Mouse (Mus musculus) gastrocnemius, adult 18-20 months (tissue): ENCODE measurements around the gene Smurf1. TPM values are rescaled to one million over a fixed set of nuclear protein-coding genes. Genes with fewer than 3 reads are reported as not detected.
A peak's percentile ranks its signal among the peaks of the same experiment; 100 is the strongest.

Experiments
- DNase-seq: peaks from one replicate; pipeline ENCODE4 v3.0.0; 2021; ENCODE audit warnings: low spot score
- total RNA-seq, 2 experiments: library from RNA; stranded (reverse); gene quantifications; 2 replicates each; pipeline ENCODE4 v1.2.3; 2021

Gene Smurf1
- total RNA-seq, 2 experiments from 2014 or later = 9.7 to 13.3 TPM

DNA sequence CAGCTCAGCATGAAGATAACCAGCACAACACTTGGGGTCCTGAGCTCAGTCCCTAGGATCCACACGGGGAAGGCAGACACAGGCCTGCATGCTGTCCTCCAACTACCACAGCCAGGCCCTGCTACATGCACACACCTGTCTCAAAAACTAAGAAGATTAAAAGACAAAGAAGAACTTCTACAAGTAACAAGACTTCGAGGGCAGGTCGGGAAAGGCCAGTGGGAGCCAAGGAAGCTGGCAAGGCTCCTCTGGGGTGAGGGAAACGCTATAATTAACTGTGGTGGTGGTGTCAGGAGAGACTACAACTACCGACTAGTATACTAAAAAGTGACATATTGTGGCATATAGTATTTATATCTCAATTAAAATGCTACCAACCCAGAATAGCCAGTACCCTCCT is 49.8 kb downstream of the Smurf1 start:
- DNase-seq = peak; percentile 56

DNA sequence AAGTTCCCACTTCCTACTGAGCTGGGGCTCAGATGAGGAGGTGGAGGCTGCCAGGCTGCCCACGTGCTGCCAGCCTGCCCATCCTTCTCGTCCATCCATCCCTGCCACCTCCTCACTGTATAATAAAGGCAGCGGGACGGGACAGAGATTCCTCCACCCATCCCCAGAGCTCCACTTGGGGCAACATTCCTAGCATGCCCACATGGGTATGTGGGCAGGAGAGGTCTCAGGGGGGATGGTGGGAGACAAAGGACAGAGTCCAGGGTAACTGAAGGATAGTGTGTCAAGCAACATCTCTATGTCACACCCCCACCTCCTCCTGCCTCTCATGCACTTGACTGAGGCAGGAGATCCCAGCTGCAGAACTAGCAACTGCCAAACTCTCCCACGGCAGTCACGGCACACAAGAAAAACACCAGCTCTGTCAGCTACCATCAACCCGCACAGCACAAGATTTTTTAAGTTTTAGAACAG is 51.2 kb downstream of the Smurf1 start:
- DNase-seq = no peak

DNA sequence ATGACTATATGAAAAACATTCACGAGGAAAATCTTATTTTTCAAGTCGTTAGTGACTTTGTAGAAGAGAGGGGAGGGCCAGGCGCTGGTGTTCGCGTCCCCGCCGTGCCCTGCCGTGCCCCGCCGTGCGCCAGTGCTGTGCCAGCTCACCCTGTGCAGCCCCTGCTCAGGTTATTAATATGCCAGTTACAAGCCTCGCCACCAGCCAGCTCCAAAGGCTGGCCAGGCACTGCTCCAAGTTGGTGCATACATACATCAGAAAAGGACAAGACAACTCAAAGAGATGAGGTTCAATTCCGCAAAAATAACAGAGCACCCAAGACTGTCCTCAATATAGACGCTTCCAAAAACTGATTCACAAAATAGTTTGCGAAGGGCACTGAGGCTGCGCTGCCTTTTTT is 51.7 kb downstream of the Smurf1 start:
- DNase-seq = peak; percentile 25

DNA sequence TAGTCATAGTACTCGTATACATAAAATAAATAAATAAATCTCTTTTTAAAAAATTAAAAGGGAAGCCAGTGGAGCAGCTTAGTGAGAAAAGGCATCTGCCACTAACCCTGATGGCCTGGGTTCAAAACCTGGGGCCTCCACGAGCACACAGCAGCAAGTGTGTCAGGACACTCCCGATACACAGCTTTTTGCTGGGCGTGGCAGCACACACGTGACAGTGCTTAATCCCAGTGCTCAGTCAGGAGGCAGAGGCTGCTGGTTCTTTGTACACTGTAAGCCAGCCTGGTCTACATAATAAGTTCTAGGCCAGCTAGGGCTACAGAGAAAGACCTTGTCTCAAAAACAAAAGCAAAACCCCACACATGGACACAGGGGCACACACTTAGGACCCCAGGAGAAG is 52.3 kb downstream of the Smurf1 start:
- DNase-seq = no peak

DNA sequence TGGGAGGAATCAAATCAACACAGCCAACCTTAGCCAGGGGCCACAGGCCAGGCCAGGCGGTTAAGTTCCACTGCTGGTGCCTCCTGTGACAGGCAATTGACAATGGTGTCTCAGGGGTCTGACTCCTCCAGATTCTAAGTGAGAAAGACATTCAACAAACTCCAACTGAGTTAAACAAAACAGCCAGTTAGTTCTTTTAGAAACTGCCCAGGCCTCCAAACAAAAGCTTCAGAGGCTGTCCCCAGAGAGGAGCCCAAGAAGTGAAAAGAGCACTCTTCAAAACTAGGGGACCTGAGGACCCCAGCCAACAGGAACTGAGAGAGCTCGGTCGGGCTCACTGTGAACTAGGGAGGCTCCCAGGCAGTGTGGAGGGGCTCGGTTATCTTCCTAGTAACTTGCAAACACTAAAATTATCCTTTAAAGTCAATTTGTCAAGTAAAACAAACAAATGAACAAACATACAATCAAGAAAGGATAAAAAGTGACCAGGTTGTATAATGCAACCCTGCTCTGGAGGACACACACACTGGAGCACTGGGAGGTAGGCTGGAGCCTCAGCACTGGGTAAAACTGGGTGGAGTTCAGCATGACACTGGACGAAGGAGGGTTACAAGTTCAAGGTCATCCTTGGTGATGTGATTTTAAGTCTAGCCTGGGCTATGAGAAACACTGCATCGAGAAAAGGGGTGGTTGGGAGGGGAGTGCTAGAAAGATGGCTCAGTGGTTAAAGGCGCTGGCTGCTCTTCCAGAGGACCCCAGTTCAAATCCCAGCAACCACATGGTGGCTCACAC is 52.9 kb downstream of the Smurf1 start:
- DNase-seq = no peak

DNA sequence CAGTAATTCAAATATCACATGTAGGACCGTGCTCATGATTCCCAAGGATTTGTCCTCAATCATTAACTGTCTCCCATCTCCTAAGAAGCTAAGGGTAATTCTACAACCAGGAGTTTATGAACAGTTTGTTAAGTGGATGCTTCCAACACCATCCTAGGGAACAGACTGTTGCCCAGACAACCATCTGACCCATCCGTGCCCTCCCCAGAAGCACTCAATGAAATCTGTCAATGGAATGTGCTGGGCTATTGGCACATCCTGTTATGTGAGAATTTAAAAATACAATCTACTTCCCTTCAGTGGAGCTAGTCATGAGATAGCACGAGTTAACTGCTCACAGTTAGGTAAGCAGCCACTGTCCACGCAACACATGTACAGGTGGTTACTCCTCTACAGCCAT is 56.1 kb downstream of the Smurf1 start:
- no peak for DNase-seq

DNA sequence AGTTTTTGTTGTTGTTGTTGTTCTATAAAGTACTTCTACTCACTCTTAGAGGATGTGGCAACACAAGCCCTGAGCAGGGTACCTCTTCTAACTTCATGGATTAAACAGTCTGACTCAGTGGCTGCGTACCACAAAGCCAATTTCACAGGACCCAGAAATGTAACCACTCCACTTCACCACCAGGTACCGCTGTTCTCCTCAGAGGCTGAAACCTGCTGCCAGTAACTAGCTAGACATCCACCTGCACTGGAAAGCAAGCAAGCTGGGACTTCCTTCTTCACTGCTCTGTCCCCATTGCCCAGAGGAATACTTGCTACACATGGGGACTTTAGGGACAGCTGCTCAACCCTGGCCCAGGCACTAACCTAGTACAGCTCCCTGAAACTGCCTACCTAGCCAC is 58.1 kb downstream of the Smurf1 start:
- DNase-seq = no peak

DNA sequence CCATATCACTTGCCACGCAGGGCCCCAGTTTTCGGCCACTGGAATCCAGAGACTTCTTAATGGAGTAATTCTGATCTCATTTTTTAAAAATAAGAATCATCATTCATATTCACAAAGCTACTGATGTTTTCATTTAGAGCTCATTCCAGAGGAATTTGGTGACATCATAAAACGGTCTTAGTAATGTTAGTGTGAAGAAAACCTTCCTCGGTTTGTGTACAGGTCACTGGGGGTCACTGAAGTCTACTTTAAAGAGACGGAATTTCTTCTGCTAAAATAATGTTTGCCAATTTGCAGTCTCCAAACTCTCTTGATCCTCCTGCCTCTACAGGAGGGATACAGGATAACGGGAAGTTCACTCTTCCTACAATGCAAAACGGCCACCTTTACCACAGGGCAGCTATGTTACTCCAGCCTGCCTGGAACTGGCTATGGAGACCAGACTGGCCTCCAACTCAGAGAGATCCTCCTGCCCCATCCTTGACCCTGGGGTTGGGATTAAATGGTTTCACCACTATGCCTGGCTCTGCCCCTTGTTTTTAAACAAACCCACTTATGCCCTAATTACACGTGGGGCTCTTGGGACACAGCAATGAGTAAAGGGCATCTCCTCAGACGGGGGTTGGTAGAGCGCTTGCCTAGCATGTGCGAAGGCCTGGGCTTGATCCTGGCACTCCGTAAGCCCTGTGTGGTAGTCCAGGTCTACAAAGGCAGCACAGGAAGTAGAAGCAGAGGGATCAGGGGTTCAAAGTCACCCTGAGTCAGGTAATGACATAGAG is 61.1 kb downstream of the Smurf1 start:
- DNase-seq = no peak

DNA sequence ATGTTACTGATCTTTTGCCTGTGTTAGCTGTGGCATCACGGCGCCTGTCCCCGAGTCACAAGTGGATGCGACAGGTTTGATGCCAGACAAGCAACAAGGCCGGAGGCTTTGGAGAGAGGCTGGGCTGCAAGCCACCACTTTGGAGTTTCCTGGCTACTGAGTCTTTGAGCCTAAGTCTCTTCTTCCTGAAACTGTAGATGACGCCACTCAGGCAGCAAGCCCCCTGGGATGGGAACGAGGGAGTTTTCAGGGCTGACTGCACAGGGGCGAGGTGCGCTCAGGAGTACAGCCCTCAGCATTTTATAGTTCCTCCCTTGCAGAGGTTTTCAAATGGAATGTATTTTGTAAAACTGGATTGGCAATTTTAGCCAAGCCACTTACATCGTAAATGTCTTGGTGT is 63.9 kb downstream of the Smurf1 start:
- DNase-seq = peak; percentile 50

DNA sequence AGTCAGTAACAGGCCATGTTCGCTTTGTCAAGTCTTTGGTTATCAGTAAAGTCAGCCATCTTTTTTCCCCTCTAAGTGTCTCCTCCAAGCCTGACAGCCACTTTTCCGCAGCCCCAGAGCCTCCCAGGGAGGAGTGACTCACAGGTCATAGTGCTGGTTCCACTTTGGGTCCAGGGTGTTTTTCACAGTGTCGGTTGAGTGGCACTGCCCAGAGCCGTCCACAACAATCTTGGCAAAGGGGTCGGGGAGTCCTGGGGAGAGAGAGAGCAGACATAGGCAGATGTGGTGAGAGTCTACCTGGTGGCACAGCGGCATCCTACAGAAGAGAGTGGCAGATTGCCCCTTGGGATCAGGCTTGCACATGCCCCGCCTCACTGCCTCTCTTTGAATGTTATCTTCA is 64.6 kb downstream of the Smurf1 start:
- no peak for DNase-seq

DNA sequence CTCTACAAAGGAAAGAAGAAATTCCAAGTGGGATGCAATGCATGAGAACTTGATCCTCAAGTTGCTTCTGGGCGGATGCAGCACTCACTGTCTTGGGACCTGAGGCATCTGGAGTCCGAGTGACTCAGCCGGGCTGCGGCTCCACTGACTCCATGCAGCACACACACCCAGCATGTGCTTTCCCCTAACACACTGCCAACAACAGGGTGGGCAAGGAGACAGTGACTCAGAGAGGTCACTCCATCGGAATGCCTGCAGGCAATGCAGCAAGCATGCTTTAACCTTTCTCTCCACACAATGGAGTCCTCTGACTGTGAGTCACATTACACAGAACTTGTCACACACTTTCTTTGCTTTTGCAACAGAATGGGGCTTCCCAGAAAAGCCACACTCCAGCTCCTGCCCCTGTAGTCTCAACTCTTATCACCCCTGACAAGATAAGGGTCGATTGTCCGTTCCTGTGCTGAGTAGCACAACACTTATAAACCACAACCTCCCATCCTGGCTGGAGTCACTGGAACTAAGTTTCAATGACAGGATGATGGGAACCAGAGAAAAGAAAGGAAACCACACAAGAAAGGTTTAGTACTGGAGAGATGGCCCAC is 67.1 kb downstream of the Smurf1 start:
- DNase-seq = peak; percentile 61

DNA sequence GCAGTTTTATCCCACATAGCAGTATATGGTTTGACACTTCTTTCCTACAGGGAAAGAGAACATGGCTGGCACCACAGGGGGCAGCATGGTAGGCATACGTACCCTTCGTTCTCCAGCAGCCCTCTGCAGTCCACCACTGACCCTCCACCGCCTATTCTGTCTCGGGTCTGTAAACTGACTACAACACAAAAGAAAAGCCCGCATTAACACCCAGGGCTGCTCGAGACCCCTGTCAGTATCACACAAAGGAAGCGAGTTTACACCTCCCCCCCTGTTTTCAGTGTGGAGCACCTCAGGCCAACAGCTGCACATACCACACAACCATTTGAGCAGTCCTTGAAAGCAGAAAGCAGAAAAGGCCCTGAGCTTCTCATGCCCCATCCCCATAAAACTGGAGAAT is 67.8 kb downstream of the Smurf1 start:
- DNase-seq = no peak

DNA sequence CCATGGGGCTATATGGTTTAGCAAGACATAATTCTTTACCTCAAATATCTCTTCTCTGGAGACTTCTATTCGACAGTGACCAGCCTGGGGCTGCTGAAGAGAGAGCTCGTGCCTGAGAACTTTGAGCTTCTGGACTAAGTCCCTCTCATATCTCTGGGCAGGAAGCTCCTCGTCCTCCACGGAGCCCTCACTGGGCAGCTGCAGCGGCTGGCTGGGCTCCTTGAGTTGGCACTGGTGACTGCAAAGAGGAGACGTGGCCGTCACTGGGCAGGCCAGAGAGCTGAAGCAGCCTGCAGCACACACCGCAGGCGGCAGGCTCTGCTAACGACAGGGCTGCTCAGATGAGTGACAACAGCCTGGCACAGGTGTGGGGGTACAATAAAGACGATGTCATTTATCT is 74.4 kb downstream of the Smurf1 start:
- peak; percentile 46 for DNase-seq

DNA sequence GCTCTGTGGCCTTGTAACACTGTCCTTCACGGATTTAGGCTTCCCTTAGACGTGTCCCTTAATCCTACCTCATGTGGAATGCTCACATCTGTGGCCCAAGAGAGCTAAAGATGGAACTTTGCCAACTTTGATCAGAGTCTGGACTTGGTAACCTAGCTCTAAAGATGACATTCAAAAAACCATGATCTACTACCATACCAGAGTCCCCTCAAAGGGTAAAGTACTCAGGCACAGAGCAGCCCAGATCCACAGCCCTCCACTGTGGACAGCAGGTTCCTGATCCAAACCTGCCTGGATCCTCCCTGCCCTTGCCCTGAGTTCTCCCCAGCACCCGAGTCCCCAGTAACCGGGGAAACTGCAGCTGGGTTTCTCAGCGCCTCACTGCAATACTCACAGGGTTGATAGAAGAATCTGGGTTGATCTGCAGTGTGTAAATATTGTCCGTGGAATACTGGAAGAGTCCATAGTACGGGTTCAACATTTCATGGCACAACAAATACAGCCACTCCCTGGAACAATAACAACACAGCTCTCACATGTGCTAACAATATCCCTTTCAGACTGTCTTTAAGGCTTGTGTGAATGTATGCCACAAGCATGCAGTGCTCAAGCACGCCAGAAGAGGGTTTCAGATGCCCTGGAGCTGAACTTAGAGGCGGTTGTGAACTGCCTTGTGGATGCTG is 79.5 kb downstream of the Smurf1 start:
- DNase-seq = no peak

DNA sequence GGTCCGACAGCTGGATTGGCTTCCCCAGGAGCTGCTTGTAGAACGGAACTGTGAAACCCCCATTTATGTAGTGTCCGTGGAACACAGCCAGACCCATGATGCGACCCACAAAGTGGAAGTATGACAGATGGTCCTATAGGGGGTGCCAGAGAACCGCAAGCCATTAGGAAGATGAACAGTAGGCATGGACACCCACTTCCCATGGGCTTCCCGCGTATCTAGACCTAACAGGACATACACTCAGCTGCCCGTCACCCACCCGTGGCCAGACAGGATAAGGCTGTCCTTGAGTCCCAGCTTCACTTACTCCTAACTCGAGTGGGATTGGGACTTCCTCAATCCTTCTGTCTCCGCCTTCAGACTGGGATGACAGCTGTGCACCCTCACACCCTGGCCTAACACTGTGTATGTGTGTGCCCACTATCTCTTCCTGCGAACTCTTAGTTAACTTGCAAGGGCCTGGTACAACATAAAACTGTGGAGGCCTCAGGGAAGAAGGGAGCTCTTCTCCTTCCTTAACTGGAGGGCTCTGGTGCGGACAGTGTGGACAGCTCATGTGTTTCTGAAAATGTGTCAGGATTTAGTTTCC is 80.9 kb downstream of the Smurf1 start:
- peak; percentile 24 for DNase-seq

DNA sequence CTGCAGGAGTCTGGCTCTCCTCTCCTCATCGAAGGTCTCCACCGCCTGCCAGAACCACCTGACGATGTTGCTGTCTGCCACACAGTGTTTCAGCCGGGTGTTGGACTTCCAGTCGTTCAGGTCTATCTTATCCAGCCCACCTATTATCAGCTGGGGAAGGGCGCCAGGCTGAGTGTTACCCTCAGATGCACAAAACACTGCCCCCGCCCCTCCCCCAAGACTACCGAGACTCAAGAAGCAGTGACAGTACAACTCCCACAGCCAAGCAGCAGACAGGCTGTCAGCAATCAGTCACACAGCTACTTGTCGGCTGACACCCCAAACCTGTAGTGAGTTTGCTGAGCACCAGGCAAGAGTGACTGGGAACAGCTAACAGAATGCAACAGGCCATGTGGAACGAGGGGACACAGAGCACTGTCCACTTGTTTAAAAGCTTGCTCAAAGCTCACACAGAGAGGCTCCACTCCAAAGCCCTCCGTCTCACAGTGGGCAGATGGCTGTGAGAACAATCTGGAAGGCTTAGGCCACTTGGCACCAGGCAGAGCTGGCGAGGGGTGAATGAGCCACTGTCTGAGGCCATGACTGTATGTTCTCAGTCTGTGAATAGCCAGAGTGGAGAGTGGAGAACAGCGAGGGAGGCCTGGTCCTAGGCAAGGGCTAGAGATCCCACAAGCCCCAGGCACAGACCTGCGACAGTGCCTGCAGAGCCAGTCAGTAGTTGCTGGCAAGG is 83.8 kb downstream of the Smurf1 start:
- DNase-seq = no peak

DNA sequence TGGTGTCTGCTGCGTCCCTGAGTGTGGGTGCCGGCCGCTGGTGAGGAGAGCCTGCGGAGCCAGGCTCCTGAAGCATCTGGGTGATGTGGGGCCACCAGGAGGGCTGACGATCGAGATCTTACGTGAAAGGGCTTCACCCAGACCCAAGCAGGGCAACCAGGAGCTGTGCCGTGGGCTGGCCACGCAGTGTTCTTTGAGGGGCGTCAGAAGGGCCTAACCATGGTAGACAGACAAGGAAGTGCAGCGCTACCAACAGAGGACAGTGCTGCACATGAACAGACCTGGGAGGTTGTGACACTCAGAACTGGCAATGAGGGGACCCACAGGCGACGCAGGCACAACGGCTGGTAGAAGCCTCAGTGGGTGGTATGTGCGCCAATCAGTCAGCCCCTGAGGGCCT is 88.6 kb downstream of the Smurf1 start:
- DNase-seq = no peak

DNA sequence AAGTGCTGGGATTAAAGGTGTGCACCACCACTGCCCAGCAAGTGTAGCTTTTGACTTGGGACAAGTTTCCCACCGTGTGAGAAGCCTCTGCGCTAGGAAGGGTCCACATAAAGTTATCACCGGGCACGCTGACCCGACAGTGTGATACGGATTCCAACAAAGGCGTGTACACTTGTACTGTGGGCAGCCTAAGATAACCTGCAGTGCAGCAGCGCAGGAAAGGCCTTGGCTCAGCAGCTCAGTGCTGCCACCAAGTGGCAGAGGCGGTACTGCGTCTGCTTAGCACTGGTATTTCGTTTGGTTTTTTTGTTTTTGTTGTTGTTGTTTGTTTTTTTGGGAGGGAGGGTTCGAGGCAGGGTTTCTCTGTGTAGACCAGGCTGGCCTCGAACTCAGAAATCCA is 89.8 kb downstream of the Smurf1 start:
- DNase-seq = peak; percentile 57

DNA sequence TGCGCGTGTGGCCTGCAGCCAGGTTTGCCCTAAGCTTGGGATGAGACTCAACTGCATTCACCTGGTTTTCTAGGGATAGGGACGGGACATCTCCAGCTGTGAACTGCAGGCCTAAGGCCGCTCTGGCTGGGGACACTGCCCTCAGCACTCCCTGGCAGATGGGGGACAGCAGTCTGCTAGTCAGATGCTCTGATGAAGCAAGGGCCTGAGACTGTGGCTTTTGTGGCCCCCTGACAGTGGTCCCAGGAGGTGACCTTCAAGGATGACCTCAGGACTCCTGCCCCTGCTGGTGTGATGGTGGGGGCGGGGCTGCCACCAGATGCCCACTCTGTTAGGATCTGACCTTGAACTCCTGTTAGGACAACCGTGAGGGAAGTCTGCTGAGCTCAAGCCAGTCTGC is 90.4 kb downstream of the Smurf1 start:
- no peak for DNase-seq

DNA sequence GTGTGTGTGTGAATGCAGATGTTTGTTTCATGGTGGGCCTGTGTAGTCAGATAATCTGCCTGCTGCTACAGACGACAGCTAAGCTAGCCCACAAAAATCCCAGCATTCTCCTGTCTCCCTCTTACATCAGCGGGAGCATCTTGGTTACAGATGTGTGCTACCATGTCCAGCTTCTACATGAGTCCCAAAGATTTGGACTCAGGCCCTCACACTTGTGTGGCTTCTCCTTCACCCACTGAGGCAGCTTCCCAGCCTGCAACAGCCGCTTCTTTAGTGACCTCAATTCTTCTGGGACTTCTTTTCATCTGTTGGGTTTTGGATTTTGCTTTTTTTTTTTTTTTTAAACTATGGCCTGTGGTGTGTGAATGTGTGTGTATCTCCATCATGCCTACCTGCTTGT is 92.8 kb downstream of the Smurf1 start:
- no peak for DNase-seq

DNA sequence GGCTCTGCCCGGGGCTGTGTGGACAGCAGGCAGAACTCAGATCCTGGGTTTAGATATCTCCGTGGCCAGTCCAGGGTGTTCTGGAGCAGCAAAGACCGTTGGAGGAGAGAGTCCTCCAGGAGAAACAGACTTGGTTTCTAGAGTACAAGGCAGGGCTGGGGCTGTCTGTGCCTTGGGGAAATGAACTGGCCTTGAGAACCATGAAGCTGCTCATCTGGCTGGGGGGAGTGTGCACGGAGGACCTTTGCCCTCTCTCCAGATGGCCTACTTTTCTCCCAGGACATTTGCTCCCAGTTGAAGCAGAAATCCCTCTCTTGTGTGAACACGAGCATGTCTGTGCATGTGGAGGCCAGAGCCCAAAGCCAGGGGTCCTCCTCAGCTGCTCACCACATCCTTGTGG is 93.3 kb downstream of the Smurf1 start:
- no peak for DNase-seq
